Mouse (Mus musculus) kidney, postnatal 0 days (tissue): ENCODE measurements at regions not wholly inside any gene's neighbourhood (a gene's known extent, or its start where the extent isn't known, plus 50 kb on each side); places are given as distances from the start of the nearest gene placed in this dataset. TPM values are rescaled to one million over a fixed set of nuclear protein-coding genes. Genes with fewer than 3 reads are reported as not detected.

ENCODE experiments used
- ATAC-seq: fragments of 200-750 bp; cut with Nextera tagmentation; replicated peaks from 2 replicates; pipeline ENCODE4 v1.8.0; 2017; ENCODE audit warnings: low read depth, moderate number of reproducible peaks, moderate TSS enrichment, moderate library complexity; ENCODE audit not compliant: low FRiP score
- DNase-seq: peaks from one replicate; pipeline ENCODE4 v3.0.0-alpha.2; 2016; ENCODE audit warnings: low spot score
- H3K27ac ChIP-seq: fragments of 300-500 bp; sonication (generic); 2 replicates; pipeline ENCODE4 v1.5.1; 2014; ENCODE audit warnings: mild to moderate bottlenecking
- H3K27me3 ChIP-seq: fragments of 300-500 bp; sonication (generic); 2 replicates; pipeline ENCODE4 v1.6.1; 2014; ENCODE audit warnings: low read length, mixed read lengths; ENCODE audit not compliant: insufficient read depth
- H3K36me3 ChIP-seq: fragments of 300-500 bp; sonication (generic); 2 replicates; pipeline ENCODE4 v1.6.1; 2014; ENCODE audit warnings: low read length, mixed read lengths; ENCODE audit not compliant: insufficient read depth
- H3K4me1 ChIP-seq: fragments of 300-500 bp; sonication (generic); replicated peaks from 2 replicates; pipeline ENCODE4 v1.6.1; 2014; ENCODE audit warnings: antibody characterized with exemption, low read length, mixed read lengths; ENCODE audit not compliant: insufficient read depth
- H3K4me2 ChIP-seq: fragments of 300-500 bp; sonication (generic); 2 replicates; pipeline ENCODE4 v1.6.1; 2014; ENCODE audit warnings: mild to moderate bottlenecking, low read length, moderate library complexity, mixed read lengths
- H3K4me3 ChIP-seq: fragments of 300-500 bp; sonication (generic); replicated peaks from 2 replicates; pipeline ENCODE4 v1.5.1; 2014; ENCODE audit warnings: low read depth, low read length
- H3K9ac ChIP-seq: fragments of 300-500 bp; sonication (generic); 2 replicates; pipeline ENCODE4 v1.6.1; 2014; ENCODE audit warnings: low read depth, low read length
- H3K9me3 ChIP-seq: fragments of 300-500 bp; sonication (generic); replicated peaks from 2 replicates; pipeline ENCODE4 v1.6.1; 2016; ENCODE audit warnings: low read length, inconsistent platforms, mixed read lengths
- CTCF ChIP-seq: IDR thresholded peaks from 2 replicates; pipeline ENCODE4 v1.5.1; 2016; ENCODE audit warnings: antibody characterized with exemption, low read depth, mild to moderate bottlenecking, moderate library complexity
- WGBS: fragments of 180-500 bp; shearing (Covaris S2); extraction: QIAGEN DNeasy Blood & Tissue Kit; methylation state at CpG from one replicate; pipeline ENCODE4 v1.1.7; 2014; 5-methylcytosine and 5-hydroxymethylcytosine counted together
- microRNA-seq: library from miRNA; unstranded; fragments of <30 nt; microRNA quantifications from one replicate; pipeline ENCODE4, GENCODE M21; 2016

DNA sequence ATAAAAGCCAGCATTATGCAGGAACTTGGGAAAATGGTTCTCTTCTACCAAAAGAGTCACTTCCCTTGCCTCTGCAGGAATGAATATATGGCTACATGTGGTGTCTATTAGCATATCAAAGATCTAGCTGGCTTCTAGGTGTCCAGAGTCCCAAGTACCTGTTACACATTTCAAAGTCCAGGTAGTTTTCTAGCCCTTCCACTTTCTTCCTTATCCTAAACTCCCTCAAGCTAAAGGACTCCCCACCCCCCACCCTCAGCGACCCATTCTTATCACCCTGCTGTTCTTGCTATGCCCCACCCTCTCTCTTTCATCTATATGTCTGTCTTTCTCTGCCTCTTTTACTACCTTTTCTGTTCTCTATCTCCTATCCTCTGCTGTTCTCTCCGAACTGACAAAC lies 288.3 kb upstream of the Cntn4 start:
- DNase-seq (no peak), ATAC-seq (no peak)
- Histone ChIP-seq H3K27ac (no peak overlapping the region), H3K27me3 (no peaks in the 10 kb centered on the region), H3K4me1 (no peaks in the 10 kb centered on the region), H3K4me2 (no peak overlapping the region), H3K9me3 (no peaks in the 10 kb centered on the region), H3K9ac (no peak overlapping the region), H3K36me3 (no peaks in the 10 kb centered on the region), H3K4me3 (no peak overlapping the region)
- 27% methylated on average over 2 of the region's 2 CpGs for WGBS
- no peak for TF ChIP-seq CTCF

DNA sequence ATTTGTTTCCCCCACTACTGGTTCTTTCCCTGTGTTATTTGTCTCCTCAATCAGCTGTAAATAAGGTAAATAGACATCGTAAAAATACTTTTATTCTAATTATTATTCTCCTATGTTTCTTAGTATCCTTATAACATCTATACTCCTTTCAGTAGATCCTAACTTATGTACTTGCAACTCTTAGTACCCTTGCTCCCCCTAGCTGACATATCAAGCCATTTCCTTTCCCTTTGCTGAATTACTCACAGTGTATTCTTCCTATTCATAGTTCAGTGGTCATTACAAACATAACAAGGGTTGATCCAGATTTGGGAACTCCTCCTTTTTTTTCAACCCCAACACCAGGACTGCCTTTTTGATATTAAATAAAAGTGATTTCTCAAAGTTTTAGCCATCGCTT lies 279.1 kb upstream of the Cntn4 start:
- TF ChIP-seq CTCF = peak; percentile 15; the same call in 1 of the 2 replicates
- no peaks in the 10 kb centered on the region for H3K4me1 ChIP-seq
- H3K27me3 ChIP-seq = no peaks in the 10 kb centered on the region
- H3K36me3 ChIP-seq = no peaks in the 10 kb centered on the region
- no peak overlapping the region for H3K27ac ChIP-seq
- DNase-seq = no peak
- no peak overlapping the region for H3K4me3 ChIP-seq
- H3K4me2 ChIP-seq = no peak overlapping the region
- no peak overlapping the region for H3K9ac ChIP-seq
- 89% methylated on average over 2 of the region's 2 CpGs for WGBS
- no peaks in the 10 kb centered on the region for H3K9me3 ChIP-seq
- no peak for ATAC-seq

DNA sequence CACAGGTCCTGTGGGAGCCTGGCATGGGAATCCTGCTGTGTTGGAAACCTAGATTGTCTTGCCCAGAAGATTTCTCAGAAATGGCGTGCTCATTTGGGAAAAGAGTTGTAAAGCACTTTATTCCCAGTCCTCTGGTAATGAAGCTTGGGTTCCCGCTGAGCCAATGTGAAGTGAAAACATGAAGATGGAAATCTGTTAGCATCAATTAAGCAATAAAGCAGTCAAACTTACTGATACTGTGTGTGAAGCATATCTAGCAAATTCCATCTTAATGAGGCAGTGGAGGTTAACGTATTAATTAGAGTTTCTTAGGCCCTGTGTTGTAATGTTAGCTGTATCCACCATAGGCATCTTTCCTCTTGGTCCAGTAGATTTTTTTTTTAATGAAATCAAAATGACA lies 259.9 kb upstream of the Cntn4 start:
- H3K27me3 ChIP-seq = no peaks in the 10 kb centered on the region
- no peak overlapping the region for H3K4me2 ChIP-seq
- H3K9me3 ChIP-seq = peaks cover 3% of the 10 kb centered on the region; the same call in 1 of the 2 replicates
- 81% methylated on average over 3 of the region's 3 CpGs for WGBS
- no peak overlapping the region for H3K27ac ChIP-seq
- no peak overlapping the region for H3K9ac ChIP-seq
- H3K36me3 ChIP-seq = no peaks in the 10 kb centered on the region
- no peak for TF ChIP-seq CTCF
- DNase-seq (no peak), ATAC-seq (no peak)
- H3K4me3 ChIP-seq = no peak overlapping the region
- no peaks in the 10 kb centered on the region for H3K4me1 ChIP-seq

DNA sequence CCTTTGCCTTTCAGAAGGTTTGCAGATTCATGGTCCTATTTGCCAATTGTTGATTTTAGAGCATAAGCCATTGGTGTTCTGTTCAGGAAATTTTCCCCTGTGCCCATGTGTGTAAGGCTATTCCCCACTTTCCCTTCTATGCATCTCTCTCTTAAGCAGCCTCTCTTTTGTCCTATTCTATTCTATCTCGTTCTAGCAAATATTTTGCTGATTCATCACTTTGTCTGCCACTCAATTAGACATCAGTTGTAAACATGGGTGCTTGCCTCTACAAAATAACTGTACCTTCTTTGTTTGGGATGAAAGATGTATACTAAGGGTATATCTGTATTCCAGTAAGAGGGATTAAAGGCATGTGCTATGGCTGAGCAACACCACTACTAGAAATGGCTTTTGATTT lies 230.3 kb upstream of the Cntn4 start:
- Histone ChIP-seq H3K36me3 (no peaks in the 10 kb centered on the region), H3K4me3 (no peak overlapping the region), H3K4me1 (no peaks in the 10 kb centered on the region), H3K9ac (no peak overlapping the region), H3K27ac (no peak overlapping the region), H3K4me2 (no peak overlapping the region), H3K27me3 (no peaks in the 10 kb centered on the region), H3K9me3 (no peaks in the 10 kb centered on the region)
- WGBS = 65% methylated on average over 1 of the region's 1 CpGs
- ATAC-seq = no peak
- DNase-seq = no peak
- TF ChIP-seq CTCF = no peak

DNA sequence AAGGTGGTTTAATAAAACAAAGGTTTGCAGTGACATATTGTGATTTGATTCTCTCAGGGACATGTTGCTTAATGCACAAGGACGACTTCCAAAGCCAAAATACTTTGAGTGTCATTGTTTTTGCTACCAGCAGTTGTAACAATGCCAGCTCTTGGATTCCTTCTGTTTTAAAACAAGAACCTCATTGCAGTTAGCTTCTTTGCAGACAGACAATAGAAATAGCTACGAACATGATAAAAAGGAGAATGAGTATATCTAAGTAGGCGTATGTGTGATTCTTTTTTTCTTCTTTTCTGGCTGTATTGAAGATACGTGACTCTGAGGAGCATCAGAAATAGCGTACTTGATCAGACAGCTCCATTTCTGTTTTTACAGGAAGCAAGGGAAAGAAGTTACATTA lies 194.1 kb upstream of the Cntn4 start:
- no peak overlapping the region for H3K4me2 ChIP-seq
- ATAC-seq (no peak), DNase-seq (no peak)
- H3K9ac ChIP-seq = no peak overlapping the region
- H3K4me3 ChIP-seq = no peak overlapping the region
- H3K9me3 ChIP-seq = no peaks in the 10 kb centered on the region
- H3K27me3 ChIP-seq = no peaks in the 10 kb centered on the region
- TF ChIP-seq CTCF = no peak
- WGBS = 81% methylated on average over 5 of the region's 5 CpGs
- no peak overlapping the region for H3K27ac ChIP-seq
- H3K4me1 ChIP-seq = no peaks in the 10 kb centered on the region
- no peaks in the 10 kb centered on the region for H3K36me3 ChIP-seq

DNA sequence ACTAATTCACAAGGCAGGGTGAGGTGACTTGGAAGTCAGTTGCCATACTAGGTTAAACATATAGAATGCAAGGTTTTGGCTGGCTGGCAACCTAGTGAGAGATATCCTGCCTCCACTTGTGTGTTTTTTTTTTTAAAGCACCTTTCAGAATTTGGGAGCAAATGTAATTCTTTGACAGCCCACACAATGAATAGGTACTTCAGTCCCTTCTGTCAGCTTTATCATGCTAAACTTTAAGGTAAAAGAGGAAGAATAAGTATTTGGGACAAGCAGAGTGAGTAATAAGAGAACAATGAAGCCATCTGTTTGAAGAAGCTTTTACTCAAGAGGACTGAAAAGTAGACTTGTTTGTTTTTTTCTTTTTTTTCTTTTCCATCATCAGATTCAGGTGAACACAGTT lies 184.2 kb upstream of the Cntn4 start:
- Histone ChIP-seq H3K36me3 (no peaks in the 10 kb centered on the region), H3K27ac (no peak overlapping the region), H3K4me2 (no peak overlapping the region), H3K4me1 (no peaks in the 10 kb centered on the region), H3K4me3 (no peak overlapping the region), H3K9ac (no peak overlapping the region), H3K9me3 (no peaks in the 10 kb centered on the region), H3K27me3 (no peaks in the 10 kb centered on the region)
- DNase-seq (no peak), ATAC-seq (no peak)
- no peak for TF ChIP-seq CTCF

Small RNA genes lying in the stretch of these regions (microRNA-seq; reads per million reads assigned to microRNA genes)
- gene Gm25570 = not detected
